Mouse (Mus musculus) liver, adult (tissue): ENCODE results near the gene Mrps10.

ENCODE experiments used
- GATA4 ChIP-seq: IDR thresholded peaks from 2 replicates; pipeline ENCODE4 v1.6.1; 2014; ENCODE audit warnings: mild to moderate bottlenecking, low read length; ENCODE audit not compliant: insufficient replicate concordance

Mrps10 gene

GRCm38 (mm10) chr17:47368401-47369086, at the start of gene Mrps10:
TSS of gene Mrps10 (plus strand) at chr17:47368887.
- TF ChIP-seq GATA4, result no peak

- TF ChIP-seq GATA4, result no peak
Measured at GRCm38 (mm10) chr17:47318972-47319625, 49.6 kb upstream of the Mrps10 start.

GRCm38 (mm10) chr17:47319761-47320160, 48.9 kb upstream of the Mrps10 start:
- no peak for TF ChIP-seq GATA4

- TF ChIP-seq GATA4, result no peak
Measured at GRCm38 (mm10) chr17:47322128-47322990, 46.3 kb upstream of the Mrps10 start.

- no peak for TF ChIP-seq GATA4
Measured at GRCm38 (mm10) chr17:47322991-47323295, 45.7 kb upstream of the Mrps10 start.

GRCm38 (mm10) chr17:47327559-47327958, 41.1 kb upstream of the Mrps10 start:
- no peak for TF ChIP-seq GATA4

GRCm38 (mm10) chr17:47327969-47328368, 40.7 kb upstream of the Mrps10 start:
- TF ChIP-seq GATA4, result no peak

- TF ChIP-seq GATA4, result no peak
Measured at GRCm38 (mm10) chr17:47328552-47329343, 39.9 kb upstream of the Mrps10 start.

- no peak for TF ChIP-seq GATA4
Measured at GRCm38 (mm10) chr17:47330616-47331015, 38.1 kb upstream of the Mrps10 start.

GRCm38 (mm10) chr17:47332001-47332611, 36.6 kb upstream of the Mrps10 start:
- TF ChIP-seq GATA4, result no peak

- TF ChIP-seq GATA4, result no peak
Measured at GRCm38 (mm10) chr17:47333409-47333808, 35.3 kb upstream of the Mrps10 start.

GRCm38 (mm10) chr17:47343121-47343520, 25.6 kb upstream of the Mrps10 start:
- TF ChIP-seq GATA4, result no peak

- no peak for TF ChIP-seq GATA4
Measured at GRCm38 (mm10) chr17:47349721-47350319, 18.9 kb upstream of the Mrps10 start.

- TF ChIP-seq GATA4, result no peak
Measured at GRCm38 (mm10) chr17:47359964-47360363, 8.7 kb upstream of the Mrps10 start.
